Mouse (Mus musculus) forebrain, postnatal 0 days (tissue): ENCODE data around the gene Ccdc126. TPM values are rescaled to one million over a fixed set of nuclear protein-coding genes. Genes with fewer than 3 reads are reported as not detected.

Experiments used
- ATAC-seq: fragments of 200-750 bp; cut with Nextera tagmentation; 2 replicates; pipeline ENCODE4 v1.8.0; 2017; ENCODE audit warnings: mild to moderate bottlenecking, moderate library complexity
- DNase-seq: peaks from one replicate; pipeline ENCODE4 v3.0.0-alpha.2; 2015
- H3K27ac ChIP-seq: fragments of 300-500 bp; sonication (generic); 2 replicates; pipeline ENCODE4 v1.5.1; 2014; ENCODE audit warnings: low read depth, mild to moderate bottlenecking, antibody characterized with exemption, low read length, moderate library complexity, mixed read lengths
- H3K27me3 ChIP-seq: fragments of 300-500 bp; sonication (generic); 2 replicates; pipeline ENCODE4 v1.6.1; 2014; ENCODE audit warnings: mild to moderate bottlenecking, low read length, mixed read lengths; ENCODE audit not compliant: insufficient read depth
- H3K36me3 ChIP-seq: fragments of 300-500 bp; sonication (generic); 2 replicates; pipeline ENCODE4 v1.6.1; 2014; ENCODE audit warnings: mild to moderate bottlenecking, moderate library complexity; ENCODE audit not compliant: insufficient read depth
- H3K4me1 ChIP-seq: fragments of 300-500 bp; sonication (generic); 2 replicates; pipeline ENCODE4 v1.6.1; 2014; ENCODE audit warnings: antibody characterized with exemption; ENCODE audit not compliant: insufficient read depth
- H3K4me2 ChIP-seq: fragments of 300-500 bp; sonication (generic); 2 replicates; pipeline ENCODE4 v1.6.1; 2014; ENCODE audit warnings: low read depth, mild to moderate bottlenecking, moderate library complexity
- H3K4me3 ChIP-seq: fragments of 300-500 bp; sonication (generic); 2 replicates; pipeline ENCODE4 v1.5.1; 2014; ENCODE audit warnings: low read depth, low read length, mixed read lengths
- H3K9ac ChIP-seq: fragments of 300-500 bp; sonication (generic); 2 replicates; pipeline ENCODE4 v1.6.1; 2014; ENCODE audit warnings: mild to moderate bottlenecking
- H3K9me3 ChIP-seq: fragments of 300-500 bp; sonication (generic); 2 replicates; pipeline ENCODE4 v1.6.1; 2016; ENCODE audit warnings: low read length
- CTCF ChIP-seq: sonication (generic); IDR thresholded peaks from 2 replicates; pipeline ENCODE4 v1.5.1; 2016; ENCODE audit warnings: antibody characterized with exemption, control low read depth, low read depth
- whole genome bisulfite sequencing: fragments of 180-500 bp; shearing (Covaris S2); extraction: QIAGEN DNeasy Blood & Tissue Kit; methylation state at CpG from one replicate; pipeline ENCODE4 v1.1.7; 2014; 5-methylcytosine and 5-hydroxymethylcytosine counted together
- polyA plus RNA-seq: library from polyadenylated mRNA; unstranded; fragments of >200 nt; fragmentation: Nextera tagmentation; extraction: Ambion mirVana; gene quantifications from 2 replicates; pipeline ENCODE4 v1.2.1, GENCODE M21; 2015
- total RNA-seq: library from RNA; depleted of rRNA; stranded (reverse); fragments of >200 nt; gene quantifications from 2 replicates; pipeline ENCODE4 v1.2.3, GENCODE M21; 2014; rRNA removed

Gene Ccdc126
- total and polyA plus RNA-seq, 2 experiments from 2014 or later = 6.7 to 8.4 TPM

DNA sequence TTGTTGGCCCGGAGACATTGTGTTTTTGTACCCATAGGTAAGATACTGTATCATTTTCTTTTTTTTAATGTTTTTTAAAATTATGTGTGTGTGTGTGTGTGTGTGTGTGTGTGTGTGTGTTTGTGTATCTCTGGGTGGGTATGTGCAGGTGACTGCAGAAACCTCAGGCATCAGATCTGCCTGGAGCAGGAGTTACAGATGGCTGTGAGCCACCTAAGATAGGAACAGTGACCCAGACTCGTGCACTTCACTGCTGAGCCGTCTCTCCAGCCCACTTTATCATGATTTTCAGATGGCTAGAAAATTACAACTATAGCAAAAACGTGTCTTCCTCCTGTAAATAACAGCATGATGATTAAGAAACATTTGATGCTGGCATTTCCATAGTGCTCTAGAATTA is 53.6 kb downstream of the Ccdc126 start:
- H3K27me3 ChIP-seq = no peaks in the 10 kb centered on the region

DNA sequence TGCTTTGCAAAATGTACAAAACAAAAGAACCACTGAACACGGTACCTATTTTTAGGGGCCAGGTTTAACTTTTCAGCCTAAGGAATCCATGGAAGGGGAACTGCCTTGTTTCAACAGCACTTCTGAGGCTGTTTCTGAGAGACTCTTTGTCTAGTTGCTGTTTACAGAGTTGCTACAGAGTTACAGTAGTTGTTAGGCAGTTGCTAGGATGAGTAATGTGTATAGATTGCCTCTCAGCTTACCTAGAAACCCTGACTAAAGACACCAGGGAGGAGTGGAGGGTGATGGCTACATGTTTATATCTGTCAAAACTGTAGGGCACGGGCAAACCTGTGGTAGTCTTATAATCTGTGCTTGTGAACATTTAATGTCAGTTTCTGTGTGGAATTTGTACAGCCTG is 54.9 kb downstream of the Ccdc126 start:
- Histone ChIP-seq H3K27me3 (no peaks in the 10 kb centered on the region), H3K36me3 (no peaks in the 10 kb centered on the region), H3K4me1 (no peaks in the 10 kb centered on the region), H3K27ac (no peak overlapping the region), H3K9ac (no peak overlapping the region), H3K9me3 (no peaks in the 10 kb centered on the region), H3K4me2 (no peak overlapping the region), H3K4me3 (no peak overlapping the region)
- WGBS = 60% methylated on average over 2 of the region's 2 CpGs
- DNase-seq (no peak), ATAC-seq (no peak)
- TF ChIP-seq CTCF = no peak

More for the DNA sequence above, 53.6 kb downstream of the Ccdc126 start:
- DNase-seq (no peak), ATAC-seq (no peak)
- Histone ChIP-seq H3K36me3 (no peaks in the 10 kb centered on the region), H3K4me3 (no peak overlapping the region), H3K4me2 (no peak overlapping the region), H3K9me3 (no peaks in the 10 kb centered on the region), H3K9ac (no peak overlapping the region), H3K27ac (no peak overlapping the region), H3K4me1 (no peaks in the 10 kb centered on the region)
- 81% methylated on average over 4 of the region's 4 CpGs for WGBS
- TF ChIP-seq CTCF = no peak

DNA sequence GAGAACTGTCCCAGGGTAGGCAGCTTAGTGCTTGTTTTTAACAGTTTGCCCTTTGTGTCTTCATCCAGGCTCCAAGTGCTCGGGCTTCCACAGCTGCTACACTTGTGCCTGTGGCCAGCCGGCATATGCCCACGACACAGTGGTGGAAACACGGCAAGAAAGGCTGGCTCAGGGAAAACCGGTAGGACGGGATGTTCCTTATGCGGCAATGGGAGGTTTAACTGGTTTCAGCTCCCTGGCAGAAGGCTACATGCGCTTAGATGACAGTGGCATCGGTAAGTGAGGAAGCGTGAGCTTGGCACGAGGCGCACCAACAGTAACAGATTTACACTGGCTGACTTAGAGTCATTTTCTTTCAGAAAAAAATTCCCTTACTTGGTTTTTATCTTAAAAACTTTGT is 59.3 kb downstream of the Ccdc126 start:
- TF ChIP-seq CTCF = no peak
- Histone ChIP-seq H3K4me3 (no peak overlapping the region), H3K4me1 (no peaks in the 10 kb centered on the region), H3K4me2 (no peak overlapping the region), H3K9ac (no peak overlapping the region), H3K27me3 (no peaks in the 10 kb centered on the region), H3K9me3 (no peaks in the 10 kb centered on the region), H3K27ac (no peak overlapping the region), H3K36me3 (no peaks in the 10 kb centered on the region)
- DNase-seq (peak; percentile 4), ATAC-seq (no peak)
- WGBS = 62% methylated on average over 12 of the region's 12 CpGs

Other genes with a start within 250 kb of the Ccdc126 start
- gene Malsu1, start 245.5 kb upstream of the Ccdc126 start, total RNA-seq = 25.5 and 28.0 TPM in 2 replicates
- 87.3 and 108 TPM in 2 replicates for gene Malsu1, start 245.5 kb upstream of the Ccdc126 start, polyA plus RNA-seq
- gene Igf2bp3, start 104.3 kb upstream of the Ccdc126 start, total RNA-seq = 9.1 and 12.8 TPM in 2 replicates
- 12.3 and 13.5 TPM in 2 replicates for gene Igf2bp3, start 104.3 kb upstream of the Ccdc126 start, polyA plus RNA-seq
- gene Tra2a, start 55.2 kb upstream of the Ccdc126 start, total RNA-seq = 75.7 and 81.7 TPM in 2 replicates
- 43.5 and 45.9 TPM in 2 replicates for gene Tra2a, start 55.2 kb upstream of the Ccdc126 start, polyA plus RNA-seq
- 1.9 and 3.2 TPM in 2 replicates for gene Fam221a, start 48.5 kb downstream of the Ccdc126 start, total RNA-seq
- 4.0 and 4.8 TPM in 2 replicates for gene Fam221a, start 48.5 kb downstream of the Ccdc126 start, polyA plus RNA-seq
- gene Stk31, start 76.3 kb downstream of the Ccdc126 start, total RNA-seq = 0.15 and 0.67 TPM in 2 replicates
- 0.05 TPM in 2 replicates for gene Stk31, start 76.3 kb downstream of the Ccdc126 start, polyA plus RNA-seq